8 mouse cellular contexts compared by ENCODE assay signal in the genomic region with DNA sequence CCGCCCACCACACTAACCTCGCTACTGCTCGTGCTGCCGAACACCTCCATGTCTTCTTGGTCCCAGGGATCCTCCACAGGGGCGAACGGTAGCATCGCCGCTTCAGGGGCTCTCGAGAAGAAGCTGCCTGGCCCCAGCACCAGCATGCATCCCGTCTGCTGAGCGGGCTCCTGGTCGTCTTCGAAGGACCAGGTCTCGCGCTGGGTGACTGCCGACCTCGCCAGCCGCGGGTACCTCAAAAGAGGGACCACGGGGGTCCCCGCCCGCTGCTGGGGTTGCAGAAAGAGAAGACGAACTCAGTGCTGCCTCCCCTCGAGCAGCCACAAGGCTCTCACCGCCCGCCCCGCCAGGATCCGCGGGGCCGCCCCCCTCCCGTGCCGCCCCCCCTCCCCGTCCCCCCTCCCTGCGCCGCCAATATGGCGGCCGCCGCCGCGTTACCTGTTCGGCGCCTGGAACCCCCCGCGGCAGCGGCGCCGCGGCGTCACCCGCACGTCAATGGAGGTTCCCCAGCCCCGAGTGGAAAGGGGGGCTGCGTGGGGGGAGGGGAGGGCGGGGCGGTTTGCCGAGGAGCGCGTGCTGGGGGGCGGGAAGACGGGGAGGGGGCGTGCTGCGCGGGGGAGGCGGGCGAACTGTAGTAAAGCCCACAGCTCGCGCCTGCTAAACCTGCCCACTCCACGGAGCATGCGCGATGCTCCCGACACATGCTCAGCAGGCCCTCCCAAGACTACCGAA.
DNase-seq lines count a peak whose midpoint lies in the region; ATAC-seq lines count a peak whose summit lies in the region.

No protein-coding gene starts in this region.

- 21% methylated on average over 43 of the region's 72 CpGs for WGBS in forebrain, embryonic 15.5 days
- 24% methylated on average over 34 of the region's 72 CpGs for WGBS in hindbrain, embryonic 15.5 days

- H3K36me3 ChIP-seq in forebrain, embryonic 15.5 days: no peaks in the 10 kb centered on the region
- no peaks in the 10 kb centered on the region for H3K36me3 ChIP-seq in hindbrain, embryonic 15.5 days

- H3K9ac ChIP-seq in forebrain, embryonic 15.5 days (replicated peaks): peak overlapping the region; percentile 60
- H3K9ac ChIP-seq in hindbrain, embryonic 15.5 days: peak overlapping the region; percentile 64

- H3K27me3 ChIP-seq in forebrain, embryonic 15.5 days: no peaks in the 10 kb centered on the region
- no peaks in the 10 kb centered on the region for H3K27me3 ChIP-seq in hindbrain, embryonic 15.5 days

- peak; percentile 97 for ATAC-seq in forebrain, embryonic 15.5 days (replicated peaks)
- peak; percentile 98 for ATAC-seq in hindbrain, embryonic 15.5 days (ENCODE audit: low FRiP score, low read depth)
- peak; percentile 57 for ATAC-seq in megakaryocyte progenitor cell, adult 5-6 weeks (replicated peaks; ENCODE audit: poor library complexity)
- ATAC-seq in monocyte, adult 5-6 weeks (replicated peaks; ENCODE audit: insufficient number of reproducible peaks, low FRiP score, low TSS enrichment, poor library complexity, severe bottlenecking): no peak

- H3K4me1 ChIP-seq in forebrain, embryonic 15.5 days: 0 out of 2 replicates have a peak, but pooled peaks cover 3% of the 10 kb centered on the region
- H3K4me1 ChIP-seq in hindbrain, embryonic 15.5 days (replicated peaks): no peaks in the 10 kb centered on the region

- H3K9me3 ChIP-seq in forebrain, embryonic 15.5 days: no peaks in the 10 kb centered on the region
- H3K9me3 ChIP-seq in hindbrain, embryonic 15.5 days: no peaks in the 10 kb centered on the region

- peak overlapping the region; percentile 49 for H3K4me2 ChIP-seq in forebrain, embryonic 15.5 days (replicated peaks)
- H3K4me2 ChIP-seq in hindbrain, embryonic 15.5 days: peak overlapping the region; percentile 54

- DNase-seq in WW6 (ENCODE audit: low read depth, low spot score): peak; percentile 47
- DNase-seq in cerebellum, adult 11 months: peak; percentile 44
- peak; percentile 34 to 60 for DNase-seq in left cerebral cortex, postnatal 10 days (ENCODE audit: extremely low spot score in 1 of 2, low spot score in 2 of 2)
- DNase-seq in right cerebral cortex, postnatal 25 days: peak; percentile 57

- H3K4me3 ChIP-seq in forebrain, embryonic 15.5 days: peak overlapping the region; percentile 72
- H3K4me3 ChIP-seq in hindbrain, embryonic 15.5 days: peak overlapping the region; percentile 57

- intact Hi-C loops in left cerebral cortex, postnatal 10 days (cut with DNase I): no loop called here

- H3K27ac ChIP-seq in forebrain, embryonic 15.5 days (replicated peaks): peak overlapping the region; percentile 86
- peak overlapping the region; percentile 86 for H3K27ac ChIP-seq in hindbrain, embryonic 15.5 days (replicated peaks)
